Mouse (Mus musculus): Measurements from ENCODE around the gene Pde7b.

GRCm38 (mm10) chr10:20625702-20626375 is 99.0 kb downstream of the Pde7b start:
- TF ChIP-seq KAT2A (IDR thresholded peaks at IDR 0.05; ENCODE audit: insufficient replicate concordance, low read length) (no peak), ZC3H11A (IDR thresholded peaks at IDR 0.05; ENCODE audit: low read depth, low read length) (no peak)

All from CH12.LX (cell line).